Mouse (Mus musculus) midbrain, embryonic 16.5 days (tissue): ENCODE data around the gene Chchd3. TPM values are rescaled to one million over a fixed set of nuclear protein-coding genes. Genes with fewer than 3 reads are reported as not detected.
A peak's percentile ranks its signal among the peaks of the same experiment; 100 is the strongest.

Experiments used
- ATAC-seq: fragments of 200-750 bp; cut with Nextera tagmentation; 2 replicates; pipeline ENCODE4 v1.8.0; 2017; ENCODE audit warnings: moderate TSS enrichment
- H3K27ac ChIP-seq: fragments of 300-500 bp; sonication (generic); 2 replicates; pipeline ENCODE4 v1.5.1; 2014; ENCODE audit warnings: mild to moderate bottlenecking, low read length, mixed read lengths
- H3K27me3 ChIP-seq: fragments of 300-500 bp; sonication (generic); 2 replicates; pipeline ENCODE4 v1.6.1; 2014; ENCODE audit warnings: low read depth, low read length, mixed read lengths; ENCODE audit not compliant: control insufficient read depth, insufficient read depth
- H3K36me3 ChIP-seq: fragments of 300-500 bp; sonication (generic); 2 replicates; pipeline ENCODE4 v1.6.1; 2014; ENCODE audit warnings: mild to moderate bottlenecking, low read length, moderate library complexity, mixed read lengths; ENCODE audit not compliant: control insufficient read depth, insufficient read depth
- H3K4me1 ChIP-seq: fragments of 300-500 bp; sonication (generic); 2 replicates; pipeline ENCODE4 v1.6.1; 2014; ENCODE audit warnings: mild to moderate bottlenecking, low read length, mixed read lengths; ENCODE audit not compliant: control insufficient read depth, insufficient read depth
- H3K4me2 ChIP-seq: fragments of 300-500 bp; sonication (generic); 2 replicates; pipeline ENCODE4 v1.6.1; 2014; ENCODE audit warnings: mild to moderate bottlenecking, low read length, mixed read lengths
- H3K4me3 ChIP-seq: fragments of 300-500 bp; sonication (generic); 2 replicates; pipeline ENCODE4 v1.5.1; 2014; ENCODE audit warnings: low read depth, mild to moderate bottlenecking, low read length, moderate library complexity, mixed read lengths
- H3K9ac ChIP-seq: fragments of 300-500 bp; sonication (generic); 2 replicates; pipeline ENCODE4 v1.6.1; 2014; ENCODE audit warnings: low read depth, low read length, mixed read lengths
- H3K9me3 ChIP-seq: fragments of 300-500 bp; sonication (generic); replicated peaks from 2 replicates; pipeline ENCODE4 v1.6.1; 2014; ENCODE audit warnings: mild to moderate bottlenecking, low read length, mixed read lengths; ENCODE audit not compliant: control insufficient read depth, poor library complexity, severe bottlenecking
- WGBS: fragments of 180-500 bp; shearing (Covaris S2); extraction: QIAGEN DNeasy Blood & Tissue Kit; methylation state at CpG from one replicate; pipeline ENCODE4 v1.1.7; 2014; 5-methylcytosine and 5-hydroxymethylcytosine counted together
- polyA plus RNA-seq: library from polyadenylated mRNA; unstranded; fragments of >200 nt; fragmentation: Nextera tagmentation; extraction: Ambion mirVana; gene quantifications from 2 replicates; pipeline ENCODE4 v1.2.1, GENCODE M21; 2015

Chchd3 gene
- polyA plus RNA-seq, 1 experiment from 2014 or later: 104 TPM

DNA sequence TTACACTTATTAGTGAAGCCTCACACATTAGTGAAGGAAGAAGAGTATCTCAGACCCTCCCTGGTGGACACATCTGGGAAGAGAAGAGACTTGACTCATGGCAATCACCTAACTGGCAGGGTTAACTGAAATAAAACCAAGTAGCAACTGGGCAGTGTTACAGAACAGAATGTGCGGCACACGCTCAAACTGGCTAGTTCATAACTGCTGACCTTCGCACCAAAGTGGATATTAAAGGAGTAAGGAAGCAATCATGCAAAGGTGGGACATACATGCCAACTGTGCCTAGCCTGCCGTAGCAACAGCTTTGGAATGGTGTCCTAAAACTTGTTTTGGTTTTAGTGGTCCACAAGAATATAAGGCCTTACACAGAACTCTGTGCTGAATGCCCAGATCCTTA lies 169.3 kb downstream of the Chchd3 start:
- Histone ChIP-seq H3K9ac (no peak overlapping the region), H3K4me2 (no peak overlapping the region), H3K27ac (no peak overlapping the region), H3K9me3 (no peaks in the 10 kb centered on the region), H3K4me3 (no peak overlapping the region), H3K4me1 (peaks cover 2% of the 10 kb centered on the region; the same call in 1 of the 2 replicates), H3K36me3 (no peaks in the 10 kb centered on the region), H3K27me3 (no peaks in the 10 kb centered on the region)
- WGBS: 94% methylated on average over 4 of the region's 4 CpGs
- no peak for ATAC-seq

- no peak for ATAC-seq
- Histone ChIP-seq H3K9me3 (no peaks in the 10 kb centered on the region), H3K36me3 (no peaks in the 10 kb centered on the region), H3K4me1 (peaks cover 2% of the 10 kb centered on the region; the same call in 1 of the 2 replicates), H3K9ac (no peak overlapping the region), H3K27ac (no peak overlapping the region), H3K27me3 (no peaks in the 10 kb centered on the region), H3K4me3 (no peak overlapping the region), H3K4me2 (no peak overlapping the region)
- 75% methylated on average over 4 of the region's 4 CpGs for WGBS
Measured at GRCm38 (mm10) chr6:32888894-32889529, 171.0 kb downstream of the Chchd3 start.

GRCm38 (mm10) chr6:32878586-32878985 lies 181.5 kb downstream of the Chchd3 start:
- 80% methylated on average over 5 of the region's 5 CpGs for WGBS
- no peak overlapping the region for H3K4me2 ChIP-seq
- H3K36me3 ChIP-seq: no peaks in the 10 kb centered on the region
- H3K27ac ChIP-seq: no peak overlapping the region
- H3K27me3 ChIP-seq: no peaks in the 10 kb centered on the region
- no peak overlapping the region for H3K4me3 ChIP-seq
- no peak for ATAC-seq
- H3K9me3 ChIP-seq: no peaks in the 10 kb centered on the region
- no peaks in the 10 kb centered on the region; the same call in 1 of the 2 replicates for H3K4me1 ChIP-seq
- H3K9ac ChIP-seq: no peak overlapping the region

- Histone ChIP-seq H3K27me3 (no peaks in the 10 kb centered on the region), H3K9me3 (no peaks in the 10 kb centered on the region), H3K36me3 (no peaks in the 10 kb centered on the region), H3K9ac (no peak overlapping the region), H3K27ac (no peak overlapping the region), H3K4me3 (no peak overlapping the region), H3K4me1 (no peaks in the 10 kb centered on the region; the same call in 1 of the 2 replicates), H3K4me2 (no peak overlapping the region)
- WGBS: 20% methylated on average over 3 of the region's 3 CpGs
- ATAC-seq: no peak
Measured at GRCm38 (mm10) chr6:32874176-32874575, 185.9 kb downstream of the Chchd3 start.

- Histone ChIP-seq H3K4me1 (no peaks in the 10 kb centered on the region; the same call in 1 of the 2 replicates), H3K27ac (no peak overlapping the region), H3K9ac (no peak overlapping the region), H3K4me2 (no peak overlapping the region), H3K27me3 (no peaks in the 10 kb centered on the region), H3K9me3 (no peaks in the 10 kb centered on the region), H3K36me3 (no peaks in the 10 kb centered on the region), H3K4me3 (no peak overlapping the region)
- 88% methylated on average over 2 of the region's 2 CpGs for WGBS
- no peak for ATAC-seq
Measured at GRCm38 (mm10) chr6:32872805-32873204, 187.3 kb downstream of the Chchd3 start.

DNA sequence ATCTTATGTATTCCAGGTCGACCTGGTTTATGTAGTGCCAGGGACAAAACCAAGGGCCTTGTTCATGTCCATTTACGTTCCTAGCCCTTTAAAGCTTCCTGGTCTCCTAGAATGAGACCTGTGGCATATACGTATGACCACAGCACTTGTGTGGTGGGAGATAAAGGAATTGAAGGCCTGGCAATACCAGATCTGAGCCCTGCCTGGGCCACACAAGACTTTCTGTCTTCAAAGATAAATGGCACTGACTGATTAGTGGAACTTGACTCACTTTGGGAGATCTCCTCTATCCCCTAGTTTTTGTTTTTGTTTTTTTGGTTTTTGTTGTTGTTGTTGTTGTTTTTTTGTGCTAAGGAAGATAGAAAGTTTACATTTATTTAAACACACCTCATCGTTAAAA lies 209.1 kb downstream of the Chchd3 start:
- H3K4me3 ChIP-seq: no peak overlapping the region
- H3K36me3 ChIP-seq: no peaks in the 10 kb centered on the region
- H3K27ac ChIP-seq: no peak overlapping the region
- H3K27me3 ChIP-seq: no peaks in the 10 kb centered on the region
- H3K9me3 ChIP-seq: no peaks in the 10 kb centered on the region
- no peak overlapping the region for H3K9ac ChIP-seq
- H3K4me1 ChIP-seq: no peaks in the 10 kb centered on the region
- no peak for ATAC-seq
- WGBS: 93% methylated on average over 4 of the region's 4 CpGs
- no peak overlapping the region for H3K4me2 ChIP-seq

- H3K27ac ChIP-seq: no peak overlapping the region
- H3K9ac ChIP-seq: no peak overlapping the region
- ATAC-seq: no peak
- no peaks in the 10 kb centered on the region for H3K9me3 ChIP-seq
- H3K4me2 ChIP-seq: no peak overlapping the region
- H3K27me3 ChIP-seq: no peaks in the 10 kb centered on the region
- no peak overlapping the region for H3K4me3 ChIP-seq
- no peaks in the 10 kb centered on the region for H3K36me3 ChIP-seq
- peaks cover 3% of the 10 kb centered on the region; the same call in 1 of the 2 replicates for H3K4me1 ChIP-seq
- 91% methylated on average over 7 of the region's 7 CpGs for WGBS
Measured at GRCm38 (mm10) chr6:32848974-32849373, 211.1 kb downstream of the Chchd3 start.

DNA sequence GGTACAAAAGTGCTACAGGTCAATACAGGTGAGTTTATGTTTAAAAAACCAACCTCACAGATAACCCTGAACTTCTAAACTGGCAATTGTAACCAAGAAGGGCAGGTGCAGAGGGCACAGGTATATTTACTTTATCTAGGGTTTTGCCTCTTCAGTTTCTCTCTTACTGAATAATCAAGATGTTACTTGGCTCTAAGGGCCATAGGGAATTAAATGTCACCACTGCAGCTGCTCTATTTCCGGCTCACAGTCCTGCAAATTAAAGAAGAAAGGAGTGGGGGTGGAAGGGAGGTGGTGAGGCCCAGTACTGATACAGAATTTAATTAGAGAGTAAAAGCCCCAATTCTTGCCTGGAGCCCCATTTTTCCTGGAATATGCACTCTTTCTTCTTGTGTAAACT lies 214.6 kb downstream of the Chchd3 start:
- Histone ChIP-seq H3K9me3 (no peaks in the 10 kb centered on the region), H3K4me2 (no peak overlapping the region), H3K4me1 (peaks cover 3% of the 10 kb centered on the region; the same call in 1 of the 2 replicates), H3K27ac (no peak overlapping the region), H3K4me3 (no peak overlapping the region), H3K27me3 (no peaks in the 10 kb centered on the region), H3K36me3 (no peaks in the 10 kb centered on the region), H3K9ac (no peak overlapping the region)
- no peak for ATAC-seq
- 13% methylated on average over 1 of the region's 1 CpGs for WGBS

DNA sequence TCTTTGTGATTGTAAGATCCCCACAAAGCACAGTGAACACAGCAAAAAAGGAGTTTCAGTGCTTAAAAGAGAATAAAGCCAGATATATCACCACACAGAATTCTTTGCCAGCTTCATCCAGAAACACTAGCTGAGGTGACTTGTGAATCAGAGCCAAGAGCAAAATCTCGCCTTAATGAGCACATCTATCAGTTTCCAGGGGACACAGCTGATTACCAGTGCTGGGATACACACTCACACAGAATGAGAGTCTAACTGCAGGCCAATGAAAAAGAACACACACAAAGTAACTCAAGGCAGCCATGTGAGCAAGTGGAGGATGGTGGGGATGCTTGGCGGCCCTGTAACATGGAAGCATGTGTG lies 222.1 kb downstream of the Chchd3 start:
- no peak overlapping the region for H3K4me2 ChIP-seq

More for the DNA sequence above, 222.1 kb downstream of the Chchd3 start:
- Histone ChIP-seq H3K36me3 (no peaks in the 10 kb centered on the region), H3K4me3 (no peak overlapping the region), H3K27me3 (no peaks in the 10 kb centered on the region), H3K9ac (no peak overlapping the region), H3K4me1 (peaks cover 11% of the 10 kb centered on the region; the same call in 1 of the 2 replicates), H3K9me3 (no peaks in the 10 kb centered on the region), H3K27ac (peak overlapping the region; percentile 59; the same call in 1 of the 2 replicates)
- no peak for ATAC-seq
- WGBS: 72% methylated on average over 2 of the region's 2 CpGs
